Mouse (Mus musculus): ENCODE results near the gene Nek5.

Gene Nek5

DNA sequence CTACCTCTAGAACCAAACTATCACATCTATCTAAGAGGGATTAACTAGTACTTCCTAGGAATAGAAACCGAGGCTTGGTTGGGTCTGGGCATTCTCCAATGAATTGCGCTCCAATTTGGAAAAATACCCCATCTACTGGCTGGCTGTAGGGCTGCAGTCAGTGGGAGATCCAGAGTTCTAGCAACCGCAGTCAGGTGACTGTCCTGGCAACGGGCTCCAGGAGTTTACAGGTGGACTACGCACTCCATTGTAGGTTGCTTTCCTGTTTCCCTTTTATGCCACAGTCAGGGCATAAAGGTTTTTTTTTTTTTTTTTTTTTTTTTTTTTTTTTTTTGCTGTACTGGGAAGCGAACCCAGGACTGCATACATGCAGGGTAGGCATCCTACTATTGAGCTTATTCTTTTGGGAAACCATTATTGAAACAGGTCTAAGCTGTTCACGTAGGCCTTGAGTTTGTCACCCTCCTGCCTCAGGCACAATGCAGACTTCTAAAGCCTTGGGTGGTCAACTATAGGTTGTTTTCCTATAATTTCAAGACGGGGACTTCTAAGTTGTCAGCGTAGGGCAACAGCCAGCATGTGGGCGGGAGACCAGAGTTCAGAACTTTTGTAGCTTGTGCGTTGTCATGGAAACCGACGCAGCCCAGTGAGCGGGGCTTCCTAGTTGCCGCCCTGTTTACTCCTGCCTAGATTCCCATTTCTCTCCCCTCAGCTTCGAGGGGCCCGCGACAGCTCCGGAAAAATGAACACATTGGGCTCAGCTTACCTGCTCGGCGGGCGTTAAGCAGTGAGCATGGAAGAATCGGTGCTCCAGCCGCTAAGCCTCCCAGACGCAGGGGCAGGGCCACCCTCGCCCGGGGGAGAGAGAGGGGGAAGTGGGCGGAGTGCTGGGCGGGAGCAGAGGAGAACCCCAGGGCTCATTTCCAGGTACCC, at the start of gene Nek5:
Gene Nek5 (minus strand): TSS at position 834 of the 933 bp plus-strand sequence.
- DNase-seq (ENCODE audit: low spot score in 2 of 2) = peak in 1 of 2 experiments; percentile 6

GRCm38 (mm10) chr8:22169167-22169566, 44.3 kb upstream of the Nek5 start:
- DNase-seq (ENCODE audit: low spot score in 2 of 2) = no peak

- DNase-seq (ENCODE audit: low spot score in 2 of 2) = peak; percentile 33 to 80
Observed at GRCm38 (mm10) chr8:22166080-22166603, 41.3 kb upstream of the Nek5 start, which contains the start of gene Nek3. TSS of gene Nek3 (minus strand) at chr8:22166435.

DNA sequence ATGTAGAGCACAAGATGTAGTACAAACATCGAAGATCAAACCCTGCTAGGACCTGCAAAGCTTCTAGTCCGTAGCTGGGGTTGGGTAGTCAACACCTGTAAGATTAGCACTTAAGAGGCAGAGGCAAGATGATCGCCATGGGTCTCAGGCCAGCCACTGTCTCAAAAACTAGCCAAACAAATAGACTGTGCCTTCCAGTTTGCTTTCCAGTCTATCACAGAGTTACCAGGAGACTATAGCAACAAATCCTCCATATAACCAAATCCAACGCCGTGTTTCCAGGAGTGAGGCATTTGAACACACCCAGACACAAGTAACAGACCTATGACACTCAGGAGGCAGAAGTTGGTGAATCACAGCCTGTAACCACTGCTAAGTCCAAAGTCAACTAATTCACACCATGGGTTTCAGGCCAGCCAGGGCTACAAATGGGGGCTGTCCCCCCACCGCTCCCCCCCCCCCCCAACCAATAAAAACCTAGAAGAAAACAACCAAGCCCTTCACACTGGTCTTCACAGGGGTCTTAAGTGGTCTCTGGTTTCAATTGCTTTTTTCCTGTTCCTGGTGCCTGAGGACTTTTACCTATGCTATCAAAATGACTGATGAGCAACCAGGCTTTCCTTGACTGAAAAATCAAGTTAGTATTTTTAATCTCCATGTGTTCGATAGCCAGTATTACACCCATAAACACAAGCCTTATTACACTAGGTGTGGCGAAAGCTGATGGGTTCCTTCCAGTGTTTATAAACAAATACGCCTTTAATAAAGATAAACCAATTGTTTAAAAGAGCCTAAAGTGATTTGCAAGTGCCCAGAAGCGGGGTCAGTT, 40.6 kb upstream of the Nek5 start:
- DNase-seq (ENCODE audit: low spot score in 2 of 2) = no peak

GRCm38 (mm10) chr8:22164431-22164830, 39.6 kb upstream of the Nek5 start:
- no peak for DNase-seq (ENCODE audit: low spot score in 2 of 2)

- no peak for DNase-seq (ENCODE audit: low spot score in 2 of 2)
Observed at GRCm38 (mm10) chr8:22162206-22162605, 37.4 kb upstream of the Nek5 start.

DNA sequence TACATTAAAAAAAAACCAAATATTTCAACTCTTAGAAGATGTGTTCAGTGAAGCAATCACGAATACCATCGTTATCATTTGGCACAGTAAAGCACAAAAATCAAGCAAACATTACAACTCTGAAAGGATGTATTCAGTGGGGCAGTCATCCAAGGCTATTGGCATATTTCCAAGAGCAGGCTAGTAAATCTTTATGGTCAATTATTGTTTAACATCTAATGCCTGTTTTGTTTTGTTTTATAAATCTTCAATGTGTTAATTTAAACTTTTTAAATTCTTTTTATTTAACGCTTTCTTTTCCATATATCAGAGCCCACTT, 25.5 kb upstream of the Nek5 start:
- DNase-seq (ENCODE audit: low spot score in 2 of 2) = no peak

- DNase-seq (ENCODE audit: low spot score in 2 of 2) = no peak
Observed at GRCm38 (mm10) chr8:22149643-22150344, 24.9 kb upstream of the Nek5 start.

DNA sequence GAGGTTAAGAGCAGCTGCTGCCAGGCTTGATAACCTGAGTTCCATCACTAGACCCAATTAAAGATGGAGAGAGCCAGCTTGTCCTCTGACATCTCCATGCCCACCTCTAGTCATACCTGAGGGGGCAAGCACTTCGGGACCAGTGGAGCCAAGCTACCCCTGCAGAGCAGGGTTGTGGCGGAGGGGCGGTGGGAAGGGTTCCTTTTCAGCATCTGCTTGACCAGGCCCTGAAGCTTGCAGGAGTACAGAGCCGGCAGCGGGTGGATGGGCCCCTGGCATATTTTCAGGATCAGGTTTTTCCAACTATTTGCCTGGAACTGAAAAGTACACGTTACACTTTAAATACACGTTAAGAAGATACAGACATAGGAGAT, 23.5 kb upstream of the Nek5 start:
- no peak for DNase-seq (ENCODE audit: low spot score in 2 of 2)

DNA sequence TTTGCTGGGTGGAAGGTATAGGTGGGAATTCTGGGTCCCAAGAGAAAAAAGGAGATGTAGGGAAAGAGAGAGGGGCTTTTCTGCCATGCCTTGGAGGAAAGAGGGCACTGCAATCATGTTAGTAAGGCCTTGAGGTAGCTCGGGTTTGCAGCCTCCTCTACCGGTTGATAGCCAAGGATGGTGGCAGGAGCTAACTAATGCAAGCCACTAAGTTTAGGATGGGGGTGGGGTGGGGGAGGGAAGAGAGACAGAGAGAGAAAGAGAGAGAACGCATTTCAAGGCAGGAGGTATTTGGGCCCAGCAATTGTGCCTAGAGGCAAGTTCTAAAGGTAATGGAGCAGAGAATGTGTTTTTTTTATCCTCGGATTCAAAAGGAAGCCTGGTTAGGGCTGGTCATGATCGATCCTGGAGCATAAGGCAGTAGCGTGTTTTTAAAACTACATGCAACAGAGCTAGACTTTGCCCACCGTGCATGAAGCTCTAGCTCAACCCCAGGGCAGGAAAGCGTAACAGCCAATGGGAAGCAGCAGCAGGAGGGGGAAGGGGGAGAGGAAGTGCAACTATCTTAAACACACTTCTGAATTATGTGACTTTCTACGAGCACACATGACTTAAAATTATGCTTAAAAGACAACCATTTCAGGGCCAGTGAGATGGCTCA, 23.0 kb upstream of the Nek5 start:
- no peak for DNase-seq (ENCODE audit: low spot score in 2 of 2)

GRCm38 (mm10) chr8:22145831-22146230, 21.0 kb upstream of the Nek5 start:
- no peak for DNase-seq (ENCODE audit: low spot score in 2 of 2)

DNA sequence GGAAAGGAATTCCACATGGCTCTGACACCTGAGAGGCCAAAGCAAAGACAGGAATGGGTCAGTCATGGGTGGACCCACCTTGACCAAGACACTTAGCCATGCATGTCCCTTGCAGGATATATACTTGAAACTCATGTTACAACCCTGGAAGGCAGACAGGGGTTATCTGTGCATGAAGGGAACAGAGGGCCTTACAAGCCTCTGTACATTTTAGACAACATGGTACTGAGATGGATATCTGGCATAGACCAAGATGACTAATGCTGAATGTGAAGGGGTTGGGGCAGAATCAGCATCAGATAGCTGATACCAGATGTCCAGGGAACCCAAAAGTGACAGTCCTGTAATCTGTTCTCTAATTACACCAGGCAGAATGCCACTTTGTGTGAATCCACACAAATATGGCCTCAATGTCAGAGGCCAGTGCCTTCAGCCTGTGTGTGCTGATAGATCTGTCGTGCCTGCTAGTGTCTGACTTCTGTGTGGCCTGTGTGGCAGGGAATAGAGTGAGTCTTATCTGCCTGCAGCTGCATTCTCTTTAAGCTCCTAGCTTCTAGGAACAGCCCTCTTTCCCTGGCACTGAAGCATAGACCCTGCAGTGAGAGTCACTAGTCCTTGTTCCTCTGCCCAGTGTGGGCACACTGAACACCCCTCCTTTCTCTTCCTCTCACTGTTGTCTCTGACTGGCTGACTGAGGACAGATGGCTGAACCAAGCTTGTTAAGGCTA, 19.1 kb upstream of the Nek5 start:
- DNase-seq (ENCODE audit: low spot score in 2 of 2) = no peak

DNA sequence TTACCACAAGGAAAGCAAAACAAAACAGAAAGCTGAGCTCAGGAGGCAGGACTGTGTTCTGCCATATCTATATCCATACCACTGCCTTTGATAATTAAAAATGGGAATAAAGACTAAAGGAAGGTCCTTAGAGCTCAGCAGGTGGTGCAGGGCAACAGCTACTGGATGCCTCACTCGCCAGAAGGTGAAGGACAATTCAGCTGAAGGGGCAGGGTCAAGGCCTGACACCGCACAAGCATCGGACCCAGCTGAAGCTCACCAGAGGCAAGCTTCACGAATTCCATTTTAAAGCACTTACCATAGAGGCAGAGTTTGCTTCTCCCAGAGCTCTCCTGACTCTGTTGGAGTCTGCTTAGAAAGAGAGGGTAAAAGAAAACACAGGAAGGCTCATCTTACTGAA, 17.7 kb upstream of the Nek5 start:
- no peak for DNase-seq (ENCODE audit: low spot score in 2 of 2)

GRCm38 (mm10) chr8:22141836-22142385, 17.1 kb upstream of the Nek5 start:
- DNase-seq (ENCODE audit: low spot score in 2 of 2) = no peak

GRCm38 (mm10) chr8:22136462-22136861, 11.6 kb upstream of the Nek5 start:
- peak in 1 of 2 experiments; percentile 24 for DNase-seq (ENCODE audit: low spot score in 2 of 2)

- no peak for DNase-seq (ENCODE audit: low spot score in 2 of 2)
Observed at GRCm38 (mm10) chr8:22134750-22135135, 9.9 kb upstream of the Nek5 start.

GRCm38 (mm10) chr8:22134078-22134749, 9.4 kb upstream of the Nek5 start:
- DNase-seq (ENCODE audit: low spot score in 2 of 2) = no peak

DNA sequence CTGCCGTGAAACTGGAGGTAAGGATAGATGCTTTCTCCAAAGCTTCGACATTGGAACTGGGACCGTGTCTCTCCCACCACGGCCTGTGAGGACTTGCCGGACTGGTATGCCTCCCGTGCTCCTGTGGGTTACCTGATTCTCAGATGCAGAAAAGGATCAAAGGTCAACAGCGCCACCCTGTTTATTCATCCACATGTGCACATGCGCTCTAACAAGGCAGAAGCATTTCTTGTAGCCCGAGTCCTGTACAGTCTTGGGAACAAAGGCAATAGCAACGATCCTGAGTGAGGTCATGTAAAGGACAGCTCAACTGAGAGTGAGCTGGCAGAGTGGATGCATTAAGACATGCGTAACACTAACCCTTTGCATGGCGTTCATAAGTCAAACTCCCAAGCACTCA, 7.2 kb upstream of the Nek5 start:
- DNase-seq (ENCODE audit: low spot score in 2 of 2) = no peak

- DNase-seq (ENCODE audit: low spot score in 2 of 2) = no peak
Observed at GRCm38 (mm10) chr8:22107020-22107419, 17.8 kb downstream of the Nek5 start.

DNA sequence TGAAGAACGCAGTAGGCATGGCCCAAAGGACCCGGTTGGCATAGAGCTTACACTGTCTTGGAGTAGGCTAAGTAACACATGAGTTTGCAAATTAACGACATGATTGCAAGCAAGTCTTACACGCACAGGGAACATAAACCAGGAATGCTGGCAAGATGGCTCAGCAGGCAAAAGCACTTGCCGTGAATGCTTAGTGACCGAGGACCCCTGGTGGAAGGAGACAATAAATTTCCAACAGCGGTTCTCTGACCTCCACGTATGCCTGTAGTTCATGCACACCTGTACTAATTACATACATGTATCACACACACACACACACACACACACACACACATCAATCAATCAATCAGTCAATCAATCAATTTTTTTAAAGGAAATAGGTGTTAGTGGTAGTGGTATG, 33.3 kb downstream of the Nek5 start:
- DNase-seq (ENCODE audit: low spot score in 2 of 2) = no peak
